Mouse (Mus musculus) hindbrain, embryonic 11.5 days (tissue): ENCODE data around the gene Mgmt. TPM values are rescaled to one million over a fixed set of nuclear protein-coding genes. Genes with fewer than 3 reads are reported as not detected.

Source experiments
- ATAC-seq: fragments of 200-750 bp; cut with Nextera tagmentation; 2 replicates; pipeline ENCODE4 v1.8.0; 2017; ENCODE audit warnings: mild to moderate bottlenecking, moderate TSS enrichment, moderate library complexity; ENCODE audit not compliant: low FRiP score
- DNase-seq: peaks from one replicate; pipeline ENCODE4 v3.0.0-alpha.2; 2015; ENCODE audit warnings: low spot score
- H3K27ac ChIP-seq: fragments of 300-500 bp; sonication (generic); 2 replicates; pipeline ENCODE4 v1.5.1; 2014; ENCODE audit warnings: mild to moderate bottlenecking, low read depth, low read length
- H3K27me3 ChIP-seq: fragments of 300-500 bp; sonication (generic); 2 replicates; pipeline ENCODE4 v1.6.1; 2014; ENCODE audit warnings: mild to moderate bottlenecking, low read length, moderate library complexity, mixed read lengths; ENCODE audit not compliant: control insufficient read depth, insufficient read depth
- H3K36me3 ChIP-seq: fragments of 300-500 bp; sonication (generic); 2 replicates; pipeline ENCODE4 v1.6.1; 2014; ENCODE audit warnings: mild to moderate bottlenecking, low read length, moderate library complexity, mixed read lengths; ENCODE audit not compliant: control insufficient read depth, insufficient read depth
- H3K4me1 ChIP-seq: fragments of 300-500 bp; sonication (generic); replicated peaks from 2 replicates; pipeline ENCODE4 v1.6.1; 2014; ENCODE audit warnings: low read length, mixed read lengths; ENCODE audit not compliant: control insufficient read depth, insufficient read depth
- H3K4me2 ChIP-seq: fragments of 300-500 bp; sonication (generic); replicated peaks from 2 replicates; pipeline ENCODE4 v1.6.1; 2014; ENCODE audit warnings: mild to moderate bottlenecking, low read depth, low read length
- H3K4me3 ChIP-seq: fragments of 300-500 bp; sonication (generic); 2 replicates; pipeline ENCODE4 v1.5.1; 2014; ENCODE audit warnings: low read depth, low read length
- H3K9ac ChIP-seq: fragments of 300-500 bp; sonication (generic); 2 replicates; pipeline ENCODE4 v1.6.1; 2014; ENCODE audit warnings: low read depth, low read length
- H3K9me3 ChIP-seq: fragments of 300-500 bp; sonication (generic); 2 replicates; pipeline ENCODE4 v1.6.1; 2016; ENCODE audit warnings: low read length; ENCODE audit not compliant: control insufficient read depth
- WGBS: fragments of 180-500 bp; shearing (Covaris S2); extraction: QIAGEN DNeasy Blood & Tissue Kit; methylation state at CpG from one replicate; pipeline ENCODE4 v1.1.7; 2014; 5-methylcytosine and 5-hydroxymethylcytosine counted together
- polyA plus RNA-seq: library from polyadenylated mRNA; unstranded; fragments of >200 nt; fragmentation: Nextera tagmentation; extraction: Ambion mirVana; gene quantifications from 2 replicates; pipeline ENCODE4 v1.2.1, GENCODE M21; 2014

Mgmt gene
- polyA plus RNA-seq, 1 experiment from 2014 or later: 3.9 TPM

DNA sequence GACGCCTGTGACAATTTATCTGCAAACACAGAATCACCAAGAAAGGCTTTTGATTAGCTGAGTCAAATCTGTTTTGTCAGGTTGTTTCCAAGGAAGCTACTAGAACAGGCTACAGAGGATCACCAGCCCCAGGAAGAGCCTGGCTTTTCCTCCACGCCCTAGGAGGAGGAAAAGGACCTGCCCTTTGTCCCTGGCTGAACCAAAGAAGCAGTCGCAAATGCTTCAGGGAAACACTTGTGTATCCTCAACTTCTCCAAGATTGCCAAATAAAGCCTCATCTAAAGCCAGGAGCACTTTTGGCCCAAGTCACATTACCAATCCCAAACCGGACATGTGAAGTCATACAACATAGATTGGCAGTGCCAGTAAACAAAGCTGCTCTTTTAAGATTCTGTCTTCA is 41.7 kb upstream of the Mgmt start:
- Histone ChIP-seq H3K27me3 (no peaks in the 10 kb centered on the region), H3K4me3 (no peak overlapping the region), H3K27ac (no peak overlapping the region), H3K4me2 (no peak overlapping the region), H3K9me3 (no peaks in the 10 kb centered on the region), H3K4me1 (no peaks in the 10 kb centered on the region), H3K36me3 (no peaks in the 10 kb centered on the region), H3K9ac (no peak overlapping the region)
- ATAC-seq (no peak), DNase-seq (no peak)
- 72% methylated on average over 4 of the region's 4 CpGs for WGBS

DNA sequence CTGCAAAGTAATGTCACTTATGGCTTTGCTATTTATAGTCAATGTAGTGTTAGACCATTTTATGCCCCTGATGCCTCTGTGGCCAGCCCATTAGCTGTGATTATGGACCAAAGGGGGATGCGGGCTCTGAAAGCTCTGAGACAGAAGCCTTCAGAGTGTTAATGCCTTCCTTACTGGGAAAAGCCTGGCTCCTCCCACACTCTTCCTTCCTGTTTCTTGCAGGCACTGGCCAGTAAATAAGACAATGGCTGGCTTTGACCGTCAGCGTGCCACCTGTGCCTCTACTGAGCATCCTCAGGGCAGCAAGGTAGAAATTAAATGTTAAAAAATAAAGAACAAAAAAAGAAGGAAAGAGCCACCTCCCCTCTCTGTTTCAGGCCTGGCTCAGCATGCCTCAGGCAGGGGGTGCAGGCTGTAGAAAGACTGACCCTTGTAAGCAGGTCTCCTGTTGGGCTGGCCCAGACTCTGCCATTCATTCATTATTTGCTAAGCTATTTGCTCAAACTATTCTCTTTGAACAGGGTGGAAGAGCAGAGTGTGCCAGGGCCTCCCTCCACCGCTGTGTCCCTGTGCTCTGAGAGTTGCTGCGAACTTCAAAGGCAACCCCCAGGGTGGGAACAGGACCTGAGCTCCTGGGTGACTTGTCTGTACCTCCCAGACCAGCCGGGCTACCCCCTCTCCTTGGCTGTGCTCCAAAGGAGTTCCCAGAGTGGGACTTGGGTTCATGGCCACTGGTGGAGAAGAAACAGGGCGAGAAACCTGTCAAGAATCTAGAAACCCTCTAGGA is 29.5 kb upstream of the Mgmt start:
- Histone ChIP-seq H3K4me3 (no peak overlapping the region), H3K9me3 (no peaks in the 10 kb centered on the region), H3K4me2 (no peak overlapping the region), H3K27me3 (no peaks in the 10 kb centered on the region), H3K36me3 (no peaks in the 10 kb centered on the region), H3K9ac (no peak overlapping the region), H3K4me1 (peaks cover 3% of the 10 kb centered on the region; the same call in 1 of the 2 replicates), H3K27ac (no peak overlapping the region)
- ATAC-seq (no peak), DNase-seq (no peak)
- WGBS: 19% methylated on average over 7 of the region's 7 CpGs

DNA sequence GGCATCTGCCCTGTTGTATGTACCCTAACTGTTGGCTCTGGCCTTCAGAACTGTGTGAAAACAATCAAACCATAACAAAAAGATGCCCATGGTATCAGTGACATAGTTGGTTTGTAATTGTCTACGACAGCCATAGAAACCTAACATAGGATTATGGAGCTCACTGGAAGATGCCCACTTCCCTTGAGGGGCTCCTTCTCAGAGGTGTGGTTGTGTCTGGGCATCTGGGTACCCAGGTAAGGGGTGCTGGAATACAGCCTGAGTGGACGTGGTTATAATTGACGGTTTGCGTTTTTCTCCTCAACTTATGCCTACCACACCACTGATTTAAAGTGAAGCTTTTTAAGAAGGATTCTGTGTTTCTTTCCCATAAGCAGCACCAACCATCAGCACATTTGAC is 28.5 kb upstream of the Mgmt start:
- Histone ChIP-seq H3K27me3 (no peaks in the 10 kb centered on the region), H3K36me3 (no peaks in the 10 kb centered on the region), H3K4me2 (no peak overlapping the region), H3K9ac (no peak overlapping the region), H3K4me1 (peaks cover 3% of the 10 kb centered on the region; the same call in 1 of the 2 replicates), H3K4me3 (no peak overlapping the region), H3K27ac (no peak overlapping the region), H3K9me3 (no peaks in the 10 kb centered on the region)
- ATAC-seq: no peak
- no peak for DNase-seq
- 94% methylated on average over 4 of the region's 4 CpGs for WGBS

DNA sequence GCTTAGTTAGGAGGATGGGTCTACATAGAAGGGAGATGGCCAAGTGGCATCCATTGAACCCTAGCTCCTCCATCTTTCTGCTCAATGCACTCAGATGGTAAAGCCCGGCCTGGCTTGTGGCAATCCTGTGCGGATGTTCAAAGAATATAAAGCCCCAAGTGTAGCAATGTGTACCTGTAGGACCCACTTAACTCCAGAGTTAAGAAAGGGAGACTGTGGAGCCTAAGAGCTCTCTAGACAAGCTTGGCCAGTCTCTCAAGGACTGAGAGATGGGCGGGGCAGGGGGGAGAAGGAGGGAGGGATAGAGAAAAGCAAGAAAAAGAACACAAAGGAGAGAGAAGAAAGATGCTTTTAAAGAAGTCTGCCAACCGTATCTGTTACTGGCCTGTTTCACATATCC is 27.9 kb upstream of the Mgmt start:
- ATAC-seq (no peak), DNase-seq (no peak)
- H3K4me3 ChIP-seq: no peak overlapping the region
- no peaks in the 10 kb centered on the region for H3K9me3 ChIP-seq
- H3K4me1 ChIP-seq: peaks cover 3% of the 10 kb centered on the region
- H3K27ac ChIP-seq: no peak overlapping the region
- H3K27me3 ChIP-seq: no peaks in the 10 kb centered on the region
- 79% methylated on average over 4 of the region's 4 CpGs for WGBS
- H3K36me3 ChIP-seq: no peaks in the 10 kb centered on the region
- H3K9ac ChIP-seq: no peak overlapping the region
- no peak overlapping the region for H3K4me2 ChIP-seq

DNA sequence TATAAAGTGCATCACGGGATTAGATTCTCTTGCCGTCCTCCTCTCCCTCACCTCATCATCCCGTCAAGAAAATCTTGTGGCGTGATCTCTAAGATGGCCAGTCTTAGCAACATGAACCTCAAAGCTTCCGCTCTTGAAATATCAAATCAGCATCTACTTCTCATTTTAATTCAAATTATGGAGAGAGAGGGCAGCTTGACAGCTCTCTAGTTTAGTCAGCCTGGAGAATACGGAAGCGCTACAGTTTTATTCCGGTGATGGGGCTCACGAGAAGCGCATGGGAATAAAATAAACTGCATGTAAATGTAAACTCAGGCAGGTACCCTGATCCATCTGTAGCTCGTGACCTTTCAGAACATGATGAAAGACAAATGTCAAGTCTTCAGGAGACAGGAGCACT is 22.9 kb upstream of the Mgmt start:
- 66% methylated on average over 11 of the region's 11 CpGs for WGBS
- H3K4me1 ChIP-seq: peaks cover 3% of the 10 kb centered on the region; the same call in 1 of the 2 replicates
- ATAC-seq: no peak
- no peak for DNase-seq
- no peak overlapping the region for H3K27ac ChIP-seq
- no peaks in the 10 kb centered on the region for H3K27me3 ChIP-seq
- no peak overlapping the region for H3K9ac ChIP-seq
- H3K4me3 ChIP-seq: no peak overlapping the region
- no peak overlapping the region for H3K4me2 ChIP-seq
- H3K36me3 ChIP-seq: no peaks in the 10 kb centered on the region
- H3K9me3 ChIP-seq: no peaks in the 10 kb centered on the region

DNA sequence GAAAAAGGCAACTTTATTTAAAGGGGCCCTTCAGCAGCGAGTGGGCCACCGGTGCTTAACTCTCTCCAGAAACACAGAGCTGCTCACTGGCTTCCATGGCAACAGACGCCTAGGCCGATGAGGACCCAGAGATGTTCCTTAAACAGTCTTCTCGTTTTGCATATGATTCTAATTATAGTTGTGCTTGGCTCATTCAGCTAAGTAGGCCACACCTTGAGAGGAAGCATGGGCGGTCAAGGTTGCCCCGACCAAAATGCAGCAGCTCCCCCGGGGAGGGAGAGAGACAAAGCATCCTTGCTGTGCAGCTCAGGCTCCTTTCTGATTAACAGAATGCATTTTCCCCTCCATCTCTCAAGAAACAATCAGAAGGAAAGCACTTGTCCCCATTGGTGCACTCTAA is 22.4 kb upstream of the Mgmt start:
- H3K36me3 ChIP-seq: no peaks in the 10 kb centered on the region
- H3K27ac ChIP-seq: no peak overlapping the region
- DNase-seq (peak; percentile 31), ATAC-seq (no peak)
- no peaks in the 10 kb centered on the region for H3K9me3 ChIP-seq
- WGBS: 6% methylated on average over 8 of the region's 8 CpGs
- H3K4me3 ChIP-seq: no peak overlapping the region
- no peaks in the 10 kb centered on the region for H3K27me3 ChIP-seq
- H3K9ac ChIP-seq: no peak overlapping the region
- H3K4me1 ChIP-seq: peaks cover 3% of the 10 kb centered on the region; the same call in 1 of the 2 replicates
- no peak overlapping the region for H3K4me2 ChIP-seq

DNA sequence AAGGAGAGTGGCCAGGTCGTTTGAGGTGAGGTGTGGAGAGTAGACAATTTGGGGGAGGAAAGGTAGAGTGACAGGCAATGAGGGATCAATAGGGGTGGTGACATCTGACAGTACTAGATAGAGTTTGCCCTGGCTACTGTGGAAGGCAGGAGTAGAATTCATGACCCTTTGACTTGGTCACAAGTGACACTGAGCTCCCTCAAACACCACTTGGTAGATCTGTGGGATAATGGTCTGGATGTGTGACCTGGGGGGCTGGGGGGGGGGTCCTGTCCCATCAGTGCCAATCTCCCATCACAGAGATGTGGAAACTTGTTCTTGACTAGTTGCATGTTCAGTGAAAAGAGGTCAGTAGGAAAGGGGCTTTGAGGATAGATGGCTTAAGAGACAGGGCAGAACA is 20.0 kb upstream of the Mgmt start:
- Histone ChIP-seq H3K9me3 (no peaks in the 10 kb centered on the region), H3K4me3 (no peak overlapping the region), H3K27ac (no peak overlapping the region), H3K9ac (no peak overlapping the region), H3K4me2 (no peak overlapping the region), H3K4me1 (peaks cover 3% of the 10 kb centered on the region; the same call in 1 of the 2 replicates), H3K27me3 (no peaks in the 10 kb centered on the region), H3K36me3 (no peaks in the 10 kb centered on the region)
- WGBS: 65% methylated on average over 1 of the region's 1 CpGs
- ATAC-seq (no peak), DNase-seq (no peak)

DNA sequence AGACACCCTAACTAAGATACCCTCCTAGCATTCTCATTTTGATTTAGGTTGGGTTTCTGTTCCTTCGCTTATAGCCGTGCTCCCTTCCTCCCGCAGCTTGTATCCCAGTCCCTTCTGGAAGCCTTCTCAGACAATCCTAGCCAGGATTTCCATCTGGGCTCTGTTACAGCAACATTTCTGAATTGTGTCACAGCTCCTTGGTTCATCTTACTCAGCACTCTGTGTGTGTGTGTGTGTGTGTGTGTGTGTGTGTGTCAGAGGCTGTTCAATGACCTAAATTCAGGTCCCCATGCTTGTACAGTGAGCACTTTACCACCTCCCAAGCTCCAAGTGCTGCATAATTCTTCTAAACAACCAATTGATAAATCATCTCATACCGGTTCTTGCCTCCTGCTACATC is 14.0 kb upstream of the Mgmt start:
- no peak for ATAC-seq
- Histone ChIP-seq H3K4me3 (no peak overlapping the region), H3K27ac (no peak overlapping the region), H3K4me2 (no peak overlapping the region), H3K9ac (no peak overlapping the region), H3K27me3 (no peaks in the 10 kb centered on the region), H3K9me3 (no peaks in the 10 kb centered on the region), H3K4me1 (no peaks in the 10 kb centered on the region), H3K36me3 (no peaks in the 10 kb centered on the region)
- WGBS: 94% methylated on average over 4 of the region's 4 CpGs
- no peak for DNase-seq

DNA sequence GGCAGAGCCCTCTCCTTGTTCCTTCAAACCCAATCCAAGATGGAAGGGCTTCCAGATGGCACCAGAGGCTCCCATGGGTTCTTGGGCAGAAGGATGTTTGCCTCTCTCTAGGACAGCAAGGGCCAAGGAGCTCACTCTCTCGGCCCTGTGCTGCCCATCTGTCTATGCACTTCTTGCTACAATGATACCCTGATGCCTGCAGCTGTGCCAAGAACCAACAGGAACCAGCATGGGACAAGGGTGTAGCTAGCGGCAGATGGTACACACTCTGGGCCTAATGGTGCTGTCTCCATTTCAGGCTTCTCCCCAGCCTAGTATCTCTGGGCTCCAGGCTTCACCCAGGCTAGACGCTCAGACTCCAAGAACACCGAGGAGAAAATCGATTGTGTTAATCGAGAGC is 6.3 kb upstream of the Mgmt start:
- Histone ChIP-seq H3K4me2 (no peak overlapping the region), H3K4me3 (no peak overlapping the region), H3K27me3 (no peaks in the 10 kb centered on the region), H3K4me1 (no peaks in the 10 kb centered on the region), H3K36me3 (no peaks in the 10 kb centered on the region), H3K9me3 (no peaks in the 10 kb centered on the region), H3K9ac (no peak overlapping the region), H3K27ac (no peak overlapping the region)
- no peak for DNase-seq
- ATAC-seq: no peak
- WGBS: 91% methylated on average over 6 of the region's 6 CpGs
